Mouse (Mus musculus): ENCODE data around the gene Hs2st1. TPM values are rescaled to one million over a fixed set of nuclear protein-coding genes. Genes with fewer than 3 reads are reported as not detected.

Gene Hs2st1
- polyA plus RNA-seq, 1 experiment from 2014 or later = 13.7 TPM

GRCm38 (mm10) chr3:144470901-144471300 lies 99.1 kb downstream of the Hs2st1 start:
- no peak for DNase-seq (ENCODE audit: extremely low spot score, low spot score)
- 84% methylated on average over 14 of the region's 14 CpGs for WGBS
- Histone ChIP-seq H3K27me3 (ENCODE audit: poor library complexity, severe bottlenecking) (no peaks in the 10 kb centered on the region), H3K36me3 (replicated peaks) (no peaks in the 10 kb centered on the region), H3K9me3 (no peaks in the 10 kb centered on the region), H3K4me1 (peaks cover 23% of the 10 kb centered on the region), H3K4me3 (no peak overlapping the region), H3K27ac (no peak overlapping the region)

DNA sequence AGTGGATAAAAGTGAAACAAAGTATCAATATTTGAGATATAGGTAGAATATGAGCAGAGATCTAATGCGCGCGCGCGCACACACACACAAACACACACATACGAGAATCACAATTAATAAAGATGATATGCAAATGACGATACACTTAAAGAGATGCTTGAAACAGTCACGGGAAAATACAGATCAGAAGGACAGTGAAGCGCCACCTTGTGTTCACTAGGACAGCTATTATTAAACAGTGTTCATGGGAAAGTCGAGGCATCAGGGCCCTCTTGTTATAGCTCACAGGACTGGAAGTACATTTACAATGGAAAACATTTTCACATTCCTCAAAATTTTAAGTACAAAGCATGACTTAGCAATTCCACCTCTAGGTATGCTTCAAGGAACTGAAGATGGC lies 102.5 kb downstream of the Hs2st1 start:
- Histone ChIP-seq H3K9me3 (no peaks in the 10 kb centered on the region), H3K4me1 (peaks cover 22% of the 10 kb centered on the region), H3K36me3 (replicated peaks) (peaks cover 18% of the 10 kb centered on the region), H3K4me3 (no peak overlapping the region), H3K27me3 (ENCODE audit: poor library complexity, severe bottlenecking) (no peaks in the 10 kb centered on the region), H3K27ac (no peak overlapping the region)
- WGBS = 80% methylated on average over 10 of the region's 10 CpGs
- no peak for DNase-seq (ENCODE audit: extremely low spot score, low spot score)

DNA sequence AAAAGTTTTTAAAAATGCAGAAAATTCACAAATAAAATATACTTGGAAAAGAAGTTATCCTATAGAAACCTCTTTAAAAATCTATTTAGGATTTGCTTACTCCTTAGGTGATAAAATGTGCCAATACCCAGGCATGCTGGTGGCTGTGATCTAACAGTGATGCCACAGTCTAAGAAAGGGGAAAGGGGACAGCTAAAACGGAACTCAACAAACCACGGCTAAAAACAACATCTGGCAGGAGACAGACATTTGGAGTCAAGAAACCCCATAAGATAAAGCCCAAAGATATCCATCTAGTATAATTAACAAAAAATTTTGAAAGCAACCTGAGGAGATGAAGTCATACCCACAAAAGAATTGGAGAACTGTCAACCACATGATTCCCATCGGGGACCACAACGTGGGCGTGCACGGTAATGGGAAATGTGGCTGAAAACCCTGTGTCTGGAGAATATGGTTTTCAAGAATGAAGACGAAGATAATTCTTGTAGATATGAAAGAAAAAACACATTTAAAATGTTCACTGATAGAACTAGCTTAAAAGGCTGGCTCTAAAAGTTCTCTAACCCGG lies 103.8 kb downstream of the Hs2st1 start:
- Histone ChIP-seq H3K27me3 (ENCODE audit: poor library complexity, severe bottlenecking) (no peaks in the 10 kb centered on the region), H3K4me1 (peaks cover 9% of the 10 kb centered on the region), H3K4me3 (no peak overlapping the region), H3K9me3 (no peaks in the 10 kb centered on the region), H3K36me3 (replicated peaks) (peaks cover 28% of the 10 kb centered on the region), H3K27ac (no peak overlapping the region)
- WGBS = 97% methylated on average over 8 of the region's 8 CpGs
- no peak for DNase-seq (ENCODE audit: extremely low spot score, low spot score)

GRCm38 (mm10) chr3:144462679-144463078 lies 107.3 kb downstream of the Hs2st1 start:
- 94% methylated on average over 10 of the region's 10 CpGs for WGBS
- no peak overlapping the region for H3K27ac ChIP-seq
- H3K36me3 ChIP-seq (replicated peaks) = peaks cover 34% of the 10 kb centered on the region
- no peaks in the 10 kb centered on the region for H3K9me3 ChIP-seq
- no peak overlapping the region for H3K4me3 ChIP-seq
- H3K27me3 ChIP-seq (ENCODE audit: poor library complexity, severe bottlenecking) = no peaks in the 10 kb centered on the region
- H3K4me1 ChIP-seq = 0 out of 2 replicates have a peak, but pooled peaks cover 5% of the 10 kb centered on the region
- no peak for DNase-seq (ENCODE audit: extremely low spot score, low spot score)

- H3K36me3 ChIP-seq (replicated peaks) = peaks cover 38% of the 10 kb centered on the region
- H3K27me3 ChIP-seq (ENCODE audit: poor library complexity, severe bottlenecking) = no peaks in the 10 kb centered on the region
- DNase-seq (ENCODE audit: extremely low spot score, low spot score) = no peak
- H3K4me1 ChIP-seq = peaks cover 8% of the 10 kb centered on the region; the same call in 1 of the 2 replicates
- H3K27ac ChIP-seq = no peak overlapping the region
- no peaks in the 10 kb centered on the region for H3K9me3 ChIP-seq
- no peak overlapping the region for H3K4me3 ChIP-seq
- WGBS = 87% methylated on average over 5 of the region's 5 CpGs
These were observed 109.7 kb downstream of the Hs2st1 start for GRCm38 (mm10) chr3:144460183-144460788.

GRCm38 (mm10) chr3:144459285-144459697 lies 110.7 kb downstream of the Hs2st1 start:
- Histone ChIP-seq H3K27ac (no peak overlapping the region), H3K9me3 (no peaks in the 10 kb centered on the region), H3K27me3 (ENCODE audit: poor library complexity, severe bottlenecking) (no peaks in the 10 kb centered on the region), H3K36me3 (replicated peaks) (peaks cover 35% of the 10 kb centered on the region), H3K4me3 (no peak overlapping the region), H3K4me1 (peaks cover 8% of the 10 kb centered on the region; the same call in 1 of the 2 replicates)
- DNase-seq (ENCODE audit: extremely low spot score, low spot score) = no peak
- 86% methylated on average over 8 of the region's 8 CpGs for WGBS

- peak; percentile 20 for DNase-seq (ENCODE audit: extremely low spot score, low spot score)
- Histone ChIP-seq H3K27me3 (ENCODE audit: poor library complexity, severe bottlenecking) (no peaks in the 10 kb centered on the region), H3K9me3 (no peaks in the 10 kb centered on the region), H3K36me3 (replicated peaks) (peaks cover 24% of the 10 kb centered on the region), H3K27ac (peak overlapping the region; percentile 69), H3K4me1 (peaks cover 8% of the 10 kb centered on the region), H3K4me3 (no peak overlapping the region)
- WGBS = 72% methylated on average over 19 of the region's 19 CpGs
These were observed 116.1 kb downstream of the Hs2st1 start for GRCm38 (mm10) chr3:144453701-144454430.

GRCm38 (mm10) chr3:144448977-144449376 lies 121.0 kb downstream of the Hs2st1 start:
- no peaks in the 10 kb centered on the region for H3K27me3 ChIP-seq (ENCODE audit: poor library complexity, severe bottlenecking)
- H3K27ac ChIP-seq = no peak overlapping the region
- DNase-seq (ENCODE audit: extremely low spot score, low spot score) = no peak
- peaks cover 2% of the 10 kb centered on the region for H3K4me1 ChIP-seq
- H3K4me3 ChIP-seq = no peak overlapping the region
- WGBS = 94% methylated on average over 6 of the region's 6 CpGs
- no peaks in the 10 kb centered on the region for H3K9me3 ChIP-seq
- peaks cover 50% of the 10 kb centered on the region for H3K36me3 ChIP-seq (replicated peaks)

DNA sequence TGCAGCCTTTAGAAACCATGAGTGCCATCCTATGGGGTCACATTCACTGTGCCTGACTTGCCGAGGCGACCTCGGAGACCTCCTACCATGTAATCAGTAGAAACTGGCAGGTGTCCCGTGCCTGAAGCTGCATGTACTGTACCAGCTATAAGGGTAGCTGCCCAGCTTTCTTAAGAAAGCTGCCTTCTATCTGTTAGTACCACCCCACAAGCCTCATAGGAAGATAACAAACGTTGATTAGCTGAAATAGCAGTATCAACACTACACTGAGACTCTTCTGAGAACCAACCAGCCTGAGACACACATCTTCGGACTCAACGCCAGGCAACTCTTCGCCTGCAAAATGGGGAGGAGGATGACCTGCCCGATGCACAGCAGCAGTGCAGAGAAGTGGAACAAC lies 122.1 kb downstream of the Hs2st1 start:
- Histone ChIP-seq H3K27me3 (ENCODE audit: poor library complexity, severe bottlenecking) (no peaks in the 10 kb centered on the region), H3K27ac (no peak overlapping the region), H3K4me3 (no peak overlapping the region), H3K9me3 (no peaks in the 10 kb centered on the region), H3K4me1 (no peaks in the 10 kb centered on the region), H3K36me3 (replicated peaks) (peaks cover 51% of the 10 kb centered on the region)
- no peak for DNase-seq (ENCODE audit: extremely low spot score, low spot score)
- 92% methylated on average over 9 of the region's 9 CpGs for WGBS

DNA sequence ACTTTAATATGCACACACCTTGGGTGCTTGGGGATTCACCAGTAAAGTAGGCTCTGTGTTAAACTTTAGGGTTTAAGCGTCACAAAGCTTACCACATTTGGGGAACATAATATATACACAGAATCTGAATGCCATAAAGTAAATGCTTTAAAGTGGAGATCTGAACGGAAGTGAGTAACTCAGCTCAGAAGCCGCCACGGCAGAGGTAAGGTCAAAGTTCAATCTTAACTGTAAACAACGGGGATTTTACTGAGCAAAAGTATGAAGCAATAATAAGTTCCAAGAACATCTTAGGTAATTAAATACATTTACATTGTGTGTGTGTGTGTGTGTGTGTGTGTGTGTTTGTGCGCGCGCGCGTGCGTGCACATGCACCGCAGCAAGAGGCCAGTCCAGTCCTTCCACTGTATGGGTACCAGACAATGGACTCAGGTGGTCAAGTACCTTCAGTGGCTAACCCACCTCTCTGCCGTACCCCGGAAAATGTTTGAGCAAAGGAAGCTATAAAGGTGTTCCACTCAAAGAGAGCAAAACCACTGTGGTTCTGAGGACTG lies 123.8 kb downstream of the Hs2st1 start:
- DNase-seq (ENCODE audit: extremely low spot score, low spot score) = no peak
- H3K9me3 ChIP-seq = no peaks in the 10 kb centered on the region
- no peaks in the 10 kb centered on the region for H3K4me1 ChIP-seq
- WGBS = 95% methylated on average over 14 of the region's 14 CpGs
- H3K27ac ChIP-seq = no peak overlapping the region
- no peaks in the 10 kb centered on the region for H3K27me3 ChIP-seq (ENCODE audit: poor library complexity, severe bottlenecking)
- H3K4me3 ChIP-seq = no peak overlapping the region
- peaks cover 43% of the 10 kb centered on the region for H3K36me3 ChIP-seq (replicated peaks)

DNA sequence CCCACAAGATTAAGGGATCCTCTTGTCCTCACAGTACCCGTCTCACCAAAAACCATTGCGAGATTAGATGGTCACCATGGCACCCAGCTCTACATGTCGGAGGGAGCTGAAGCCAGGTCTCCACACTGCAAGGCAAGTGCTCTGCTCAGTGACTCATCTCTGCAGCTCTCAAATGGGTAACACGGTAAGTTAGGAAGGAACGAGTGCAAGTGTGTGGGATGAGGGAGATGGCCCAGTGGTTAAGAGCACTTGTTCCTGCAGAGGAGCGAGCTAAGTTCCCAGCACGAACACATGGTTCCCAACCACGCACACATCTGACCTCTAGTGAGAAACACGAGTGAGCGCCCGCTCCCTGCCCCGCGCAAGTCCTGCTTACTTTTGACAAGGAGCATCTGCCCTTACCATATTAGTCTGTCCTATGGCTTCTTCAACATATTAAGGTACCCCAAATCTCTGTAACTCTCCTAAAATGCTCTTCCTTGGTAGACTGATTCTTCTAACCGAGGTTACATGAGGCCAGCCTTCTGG lies 132.0 kb downstream of the Hs2st1 start:
- peaks cover 41% of the 10 kb centered on the region for H3K36me3 ChIP-seq (replicated peaks)
- no peaks in the 10 kb centered on the region for H3K9me3 ChIP-seq
- no peak overlapping the region for H3K27ac ChIP-seq
- no peaks in the 10 kb centered on the region for H3K27me3 ChIP-seq (ENCODE audit: poor library complexity, severe bottlenecking)
- H3K4me1 ChIP-seq = no peaks in the 10 kb centered on the region
- no peak for DNase-seq (ENCODE audit: extremely low spot score, low spot score)
- no peak overlapping the region for H3K4me3 ChIP-seq
- 96% methylated on average over 14 of the region's 14 CpGs for WGBS

DNA sequence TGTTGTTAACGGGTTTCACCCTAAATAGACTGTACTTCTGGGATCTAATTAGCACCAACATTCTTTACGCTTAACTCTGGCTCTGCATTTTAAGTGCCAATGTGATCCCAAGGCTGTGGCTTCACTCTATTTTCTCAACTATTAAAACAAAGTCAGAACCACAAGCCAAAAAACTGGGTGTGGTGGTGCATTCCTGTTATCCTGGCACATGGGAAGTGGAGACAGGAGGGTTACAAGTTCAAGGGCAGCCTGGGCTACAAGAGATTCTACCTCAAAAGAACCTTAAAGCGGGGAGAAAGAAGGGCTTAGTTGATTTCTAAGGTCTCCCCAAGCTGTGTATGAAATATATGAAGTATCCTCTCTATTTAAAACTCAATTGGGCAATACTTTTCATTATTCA lies 133.9 kb downstream of the Hs2st1 start:
- H3K4me1 ChIP-seq = no peaks in the 10 kb centered on the region
- H3K36me3 ChIP-seq (replicated peaks) = peaks cover 41% of the 10 kb centered on the region
- no peak overlapping the region for H3K27ac ChIP-seq
- H3K27me3 ChIP-seq (ENCODE audit: poor library complexity, severe bottlenecking) = no peaks in the 10 kb centered on the region
- 90% methylated on average over 3 of the region's 3 CpGs for WGBS
- no peaks in the 10 kb centered on the region for H3K9me3 ChIP-seq
- H3K4me3 ChIP-seq = no peak overlapping the region
- no peak for DNase-seq (ENCODE audit: extremely low spot score, low spot score)

GRCm38 (mm10) chr3:144435281-144435680 lies 134.7 kb downstream of the Hs2st1 start:
- Histone ChIP-seq H3K4me1 (no peaks in the 10 kb centered on the region), H3K9me3 (no peaks in the 10 kb centered on the region), H3K27ac (no peak overlapping the region), H3K36me3 (replicated peaks) (peaks cover 38% of the 10 kb centered on the region), H3K27me3 (ENCODE audit: poor library complexity, severe bottlenecking) (no peaks in the 10 kb centered on the region), H3K4me3 (no peak overlapping the region)
- WGBS = 96% methylated on average over 16 of the region's 16 CpGs
- DNase-seq (ENCODE audit: extremely low spot score, low spot score) = no peak

All from forebrain, embryonic 10.5 days (tissue).